Mouse (Mus musculus): ENCODE results near the gene Rpl5. TPM values are rescaled to one million over a fixed set of nuclear protein-coding genes. Genes with fewer than 3 reads are reported as not detected.
A peak's percentile ranks its signal among the peaks of the same experiment; 100 is the strongest.

Gene Rpl5
- 70.5 and 71.9 TPM in 2 replicates for polyA plus RNA-seq (2016; fragmentation: Nextera tagmentation; extraction: Ambion mirVana)

GRCm38 (mm10) chr5:107900206-107901013 is at the start of gene Rpl5:
TSS of gene Rpl5 (plus strand) at chr5:107900502.
- Histone ChIP-seq H3K27me3 (no peaks in the 10 kb centered on the region), H3K9me3 (no peaks in the 10 kb centered on the region), H3K4me1 (peaks cover 5% of the 10 kb centered on the region; the same call in 1 of the 2 replicates), H3K9ac (peak within 1 kb of the TSS; percentile 98), H3K4me3 (peak within 1 kb of the TSS; percentile 99), H3K4me2 (replicated peaks) (peak within 1 kb of the TSS; percentile 78), H3K27ac (peak within 1 kb of the TSS; percentile 88), H3K36me3 (peaks cover 30% of the 10 kb centered on the region)
- 4% methylated on average over 65 of the region's 66 CpGs for WGBS
- peak; percentile 91 for ATAC-seq (ENCODE audit: insufficient number of reproducible peaks, insufficient read depth, low FRiP score, low TSS enrichment)

- Histone ChIP-seq H3K27me3 (no peaks in the 10 kb centered on the region), H3K4me1 (peaks cover 7% of the 10 kb centered on the region; the same call in 1 of the 2 replicates), H3K4me3 (no peak overlapping the region), H3K27ac (no peak overlapping the region), H3K4me2 (replicated peaks) (no peak overlapping the region), H3K9me3 (no peaks in the 10 kb centered on the region), H3K9ac (no peak overlapping the region), H3K36me3 (no peaks in the 10 kb centered on the region)
- ATAC-seq (ENCODE audit: insufficient number of reproducible peaks, insufficient read depth, low FRiP score, low TSS enrichment): no peak
- WGBS: 27% methylated on average over 6 of the region's 6 CpGs
Measured at GRCm38 (mm10) chr5:107853807-107854206, 46.5 kb upstream of the Rpl5 start.

DNA sequence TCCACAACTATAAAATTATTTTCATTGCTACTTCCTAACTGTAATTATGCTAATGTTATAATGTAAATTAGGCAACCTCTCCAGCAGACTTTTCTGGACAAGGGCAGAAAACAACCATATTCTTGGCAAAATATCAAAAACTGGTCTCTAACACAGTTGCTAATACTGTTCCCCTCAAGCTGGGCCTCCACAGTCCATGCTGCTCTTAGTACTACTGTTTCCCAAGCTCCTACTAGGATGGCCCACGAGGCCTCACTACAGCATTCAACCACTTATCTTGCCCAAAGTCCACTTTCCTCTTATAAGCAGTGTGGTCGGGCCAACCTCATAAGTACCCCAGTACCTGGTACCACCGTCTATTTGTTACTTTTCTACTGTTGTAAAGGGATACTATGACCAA is 45.7 kb upstream of the Rpl5 start:
- Histone ChIP-seq H3K9me3 (no peaks in the 10 kb centered on the region), H3K27me3 (no peaks in the 10 kb centered on the region), H3K4me1 (peaks cover 7% of the 10 kb centered on the region; the same call in 1 of the 2 replicates), H3K36me3 (no peaks in the 10 kb centered on the region), H3K4me3 (no peak overlapping the region), H3K27ac (no peak overlapping the region), H3K4me2 (replicated peaks) (no peak overlapping the region), H3K9ac (no peak overlapping the region)
- no peak for ATAC-seq (ENCODE audit: insufficient number of reproducible peaks, insufficient read depth, low FRiP score, low TSS enrichment)
- WGBS: 72% methylated on average over 3 of the region's 3 CpGs

DNA sequence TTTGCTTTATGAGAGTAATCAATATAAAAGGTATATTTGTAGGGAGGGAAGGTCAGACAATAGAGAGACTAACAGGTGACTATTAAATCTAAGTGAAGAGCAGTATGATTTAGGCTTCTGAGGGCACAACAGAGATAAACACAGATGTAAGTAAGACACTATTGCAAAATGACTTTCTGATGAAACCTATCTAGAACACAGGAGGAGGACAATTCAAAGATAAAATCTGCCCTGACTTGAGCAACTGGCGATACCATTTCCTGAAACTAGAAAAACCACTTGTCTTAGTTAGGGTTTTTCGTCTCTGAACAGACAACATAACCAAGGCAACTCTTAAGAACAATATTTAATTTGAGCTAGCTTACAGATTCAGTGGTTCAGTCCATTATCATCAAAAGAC is 44.8 kb upstream of the Rpl5 start:
- H3K9ac ChIP-seq: no peak overlapping the region
- no peaks in the 10 kb centered on the region for H3K9me3 ChIP-seq
- H3K4me2 ChIP-seq (replicated peaks): no peak overlapping the region
- WGBS: 86% methylated on average over 2 of the region's 2 CpGs
- H3K4me1 ChIP-seq: peaks cover 7% of the 10 kb centered on the region; the same call in 1 of the 2 replicates
- H3K36me3 ChIP-seq: no peaks in the 10 kb centered on the region
- H3K27ac ChIP-seq: no peak overlapping the region
- H3K4me3 ChIP-seq: no peak overlapping the region
- H3K27me3 ChIP-seq: no peaks in the 10 kb centered on the region
- no peak for ATAC-seq (ENCODE audit: insufficient number of reproducible peaks, insufficient read depth, low FRiP score, low TSS enrichment)

DNA sequence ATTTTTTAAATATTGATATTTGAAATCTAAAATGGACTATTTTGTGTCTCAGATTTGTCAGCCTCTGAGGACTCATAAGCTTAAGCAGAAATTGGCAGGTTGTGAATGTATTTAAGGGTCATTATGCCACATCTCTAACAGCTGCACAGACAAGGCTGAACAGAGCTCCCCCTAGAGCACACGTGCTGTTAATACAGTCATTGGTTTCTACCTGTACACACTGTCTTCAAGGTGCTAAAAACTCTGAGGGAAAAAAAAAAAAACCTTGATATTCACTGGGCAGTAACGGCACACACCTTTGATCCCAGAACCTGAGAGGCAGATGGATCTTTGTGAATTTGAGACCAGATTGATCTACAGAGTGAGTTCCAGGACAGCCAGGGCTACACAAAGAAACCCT is 41.3 kb upstream of the Rpl5 start:
- ATAC-seq (ENCODE audit: insufficient number of reproducible peaks, insufficient read depth, low FRiP score, low TSS enrichment): no peak
- no peak overlapping the region for H3K4me2 ChIP-seq (replicated peaks)
- H3K4me3 ChIP-seq: no peak overlapping the region
- no peak overlapping the region for H3K9ac ChIP-seq
- no peak overlapping the region for H3K27ac ChIP-seq
- H3K36me3 ChIP-seq: no peaks in the 10 kb centered on the region
- WGBS: 37% methylated on average over 2 of the region's 2 CpGs
- H3K4me1 ChIP-seq: peaks cover 5% of the 10 kb centered on the region; the same call in 1 of the 2 replicates
- H3K9me3 ChIP-seq: no peaks in the 10 kb centered on the region
- no peaks in the 10 kb centered on the region for H3K27me3 ChIP-seq

DNA sequence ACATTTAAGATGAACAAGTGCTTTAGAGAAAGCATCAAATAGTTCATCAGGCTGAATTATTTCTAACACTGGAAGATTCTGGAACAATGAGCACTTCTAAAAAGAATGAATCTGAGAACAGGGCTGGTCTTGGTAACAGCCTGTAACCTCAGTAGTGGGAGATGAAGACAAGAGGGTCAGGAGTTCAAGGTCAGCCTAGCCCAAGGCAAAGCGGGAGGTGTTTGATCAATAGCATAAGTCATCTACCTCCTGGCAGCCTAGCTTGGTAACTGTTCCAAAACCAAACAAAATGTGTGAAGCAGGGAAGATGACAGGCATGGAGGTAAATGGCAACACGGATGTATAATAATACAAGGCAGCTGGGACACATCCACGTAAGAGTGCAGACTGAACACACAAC is 36.3 kb upstream of the Rpl5 start:
- Histone ChIP-seq H3K9me3 (no peaks in the 10 kb centered on the region), H3K9ac (no peak overlapping the region), H3K27me3 (no peaks in the 10 kb centered on the region), H3K4me3 (no peak overlapping the region), H3K4me1 (peaks cover 6% of the 10 kb centered on the region; the same call in 1 of the 2 replicates), H3K36me3 (no peaks in the 10 kb centered on the region), H3K4me2 (replicated peaks) (no peak overlapping the region), H3K27ac (no peak overlapping the region)
- WGBS: 76% methylated on average over 3 of the region's 3 CpGs
- ATAC-seq (ENCODE audit: insufficient number of reproducible peaks, insufficient read depth, low FRiP score, low TSS enrichment): no peak

DNA sequence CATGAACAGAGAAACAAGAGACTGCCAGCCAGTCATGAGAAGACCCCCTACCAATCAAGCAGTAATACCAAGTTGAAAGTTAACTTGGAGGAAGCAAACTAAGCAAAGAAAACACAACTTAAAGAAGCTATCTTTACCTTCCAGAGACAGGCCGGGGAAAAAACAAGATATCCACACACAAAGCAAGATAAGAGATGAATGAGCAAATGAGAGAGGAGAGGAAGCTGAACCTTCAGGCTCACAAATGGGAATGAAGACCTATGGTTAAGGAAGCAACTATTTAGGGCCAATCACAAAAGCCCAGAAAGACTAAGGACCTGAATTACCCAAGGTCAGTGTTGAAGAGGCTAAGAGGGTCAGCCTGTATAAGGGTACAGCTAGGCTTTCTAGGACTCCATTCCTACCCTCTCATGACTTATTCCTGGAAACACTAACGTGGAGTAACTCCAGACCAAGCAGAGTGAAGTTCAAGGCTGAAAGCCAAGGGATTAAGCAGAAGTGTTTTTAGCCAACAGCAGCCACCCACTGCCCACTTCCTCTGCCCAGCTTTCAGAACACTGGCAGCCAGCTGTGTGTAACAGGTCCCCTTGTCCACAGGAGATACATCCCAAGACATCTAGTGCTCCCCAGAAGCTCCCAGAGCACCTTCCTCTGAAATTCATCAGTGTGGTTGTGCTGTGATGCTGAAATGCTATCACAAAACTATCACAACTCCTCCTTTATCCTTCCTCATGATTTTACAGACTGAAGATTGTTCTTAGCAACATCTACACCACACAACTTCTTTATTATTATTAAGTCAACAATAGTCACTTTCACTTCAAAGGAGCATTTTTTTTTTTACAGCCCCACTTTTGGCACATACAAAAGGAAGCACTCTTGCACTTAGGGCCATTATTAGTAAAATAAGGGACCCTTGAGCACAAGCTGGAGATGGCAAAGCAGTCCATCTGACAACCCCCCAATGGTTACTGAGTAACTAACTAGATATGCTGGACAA is 33.9 kb upstream of the Rpl5 start:
- Histone ChIP-seq H3K9ac (no peak overlapping the region), H3K4me3 (no peak overlapping the region), H3K27me3 (0 out of 2 replicates have a peak, but pooled peaks cover 3% of the 10 kb centered on the region), H3K9me3 (no peaks in the 10 kb centered on the region), H3K4me2 (replicated peaks) (no peak overlapping the region), H3K27ac (no peak overlapping the region), H3K4me1 (peaks cover 6% of the 10 kb centered on the region; the same call in 1 of the 2 replicates), H3K36me3 (no peaks in the 10 kb centered on the region)
- 70% methylated on average over 2 of the region's 2 CpGs for WGBS
- no peak for ATAC-seq (ENCODE audit: insufficient number of reproducible peaks, insufficient read depth, low FRiP score, low TSS enrichment)

DNA sequence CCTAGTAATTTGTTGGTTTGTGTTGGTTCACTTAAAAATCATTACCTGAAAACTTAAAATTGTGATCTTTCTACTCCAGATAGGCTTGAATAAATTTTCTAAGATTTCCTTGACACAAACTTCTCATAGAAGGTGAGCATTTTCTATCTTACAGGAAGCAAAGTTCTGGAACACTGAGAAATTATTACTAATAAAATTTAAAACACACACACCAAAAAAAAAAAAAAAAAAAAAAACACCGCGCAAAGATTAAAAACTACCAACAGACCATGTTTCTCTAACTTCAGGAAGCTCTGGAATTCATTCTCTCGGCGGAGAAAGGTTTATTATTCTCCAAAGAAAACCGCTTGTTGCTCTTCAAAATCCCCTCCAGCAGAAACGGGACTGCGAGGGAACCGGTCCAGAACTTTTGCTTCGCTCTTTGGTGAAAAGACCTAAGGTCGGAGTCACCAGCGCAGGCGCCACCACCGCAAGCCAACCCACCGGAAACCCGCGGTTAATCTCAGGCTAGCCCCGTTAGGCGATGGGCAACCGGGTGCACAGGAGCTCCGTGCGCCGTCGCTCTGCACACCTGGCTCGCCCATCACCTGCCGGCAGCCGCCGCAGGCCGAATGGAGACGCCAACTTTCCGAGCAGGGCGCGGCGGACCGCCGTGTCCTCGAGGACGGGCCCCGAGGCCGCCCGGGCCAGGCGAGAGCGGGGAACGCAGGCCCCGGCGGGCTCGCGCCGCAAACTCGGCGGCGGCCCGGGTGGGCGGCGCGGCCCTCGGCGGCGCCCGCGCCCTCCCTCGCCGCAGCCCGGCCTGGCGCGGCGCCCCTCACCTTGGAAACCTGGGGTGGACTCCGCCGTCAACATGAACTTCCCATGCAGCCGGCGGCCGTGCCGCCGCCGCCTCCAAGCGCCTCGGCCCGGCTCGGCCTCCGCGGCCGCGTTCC is 32.1 kb upstream of the Rpl5 start:
- WGBS: under 1% methylated on average over 81 of the region's 82 CpGs
- H3K4me2 ChIP-seq (replicated peaks): peak overlapping the region; percentile 53
- no peaks in the 10 kb centered on the region for H3K36me3 ChIP-seq
- ATAC-seq (ENCODE audit: insufficient number of reproducible peaks, insufficient read depth, low FRiP score, low TSS enrichment): peak; percentile 36
- no peaks in the 10 kb centered on the region for H3K9me3 ChIP-seq
- H3K9ac ChIP-seq: peak overlapping the region; percentile 86
- peak overlapping the region; percentile 88 for H3K4me3 ChIP-seq
- peak overlapping the region; percentile 98 for H3K27ac ChIP-seq
- 0 out of 2 replicates have a peak, but pooled peaks cover 3% of the 10 kb centered on the region for H3K27me3 ChIP-seq
- peaks cover 6% of the 10 kb centered on the region; the same call in 1 of the 2 replicates for H3K4me1 ChIP-seq

- Histone ChIP-seq H3K27ac (peak overlapping the region; percentile 98), H3K4me3 (peak overlapping the region; percentile 88), H3K4me1 (peaks cover 6% of the 10 kb centered on the region; the same call in 1 of the 2 replicates), H3K9me3 (no peaks in the 10 kb centered on the region), H3K4me2 (replicated peaks) (peak overlapping the region; percentile 53), H3K36me3 (no peaks in the 10 kb centered on the region), H3K27me3 (0 out of 2 replicates have a peak, but pooled peaks cover 3% of the 10 kb centered on the region), H3K9ac (peak overlapping the region; percentile 86)
- peak; percentile 100 for ATAC-seq (ENCODE audit: insufficient number of reproducible peaks, insufficient read depth, low FRiP score, low TSS enrichment)
- WGBS: under 1% methylated on average over 58 of the region's 58 CpGs
Measured at GRCm38 (mm10) chr5:107868905-107869424, 31.3 kb upstream of the Rpl5 start.

DNA sequence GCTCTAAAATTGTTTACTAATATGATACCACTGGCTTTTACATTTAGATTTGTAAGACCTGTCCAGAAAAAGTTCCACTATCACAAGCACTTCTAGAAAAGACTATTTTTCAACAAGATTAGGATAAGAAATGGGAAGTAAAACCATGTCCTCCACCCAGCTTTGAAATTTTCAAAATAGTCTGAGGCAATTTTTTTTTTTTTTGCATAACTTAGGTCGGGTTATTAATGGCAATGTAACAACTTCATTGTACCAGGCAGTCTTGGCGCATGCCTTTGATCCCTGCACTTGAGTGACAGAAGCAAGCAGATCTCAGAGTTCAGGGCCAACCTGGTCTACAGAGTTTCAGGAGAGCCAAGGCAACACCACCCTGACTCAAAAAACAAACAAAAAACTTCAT is 30.6 kb upstream of the Rpl5 start:
- Histone ChIP-seq H3K4me1 (peaks cover 6% of the 10 kb centered on the region; the same call in 1 of the 2 replicates), H3K9me3 (no peaks in the 10 kb centered on the region), H3K27me3 (0 out of 2 replicates have a peak, but pooled peaks cover 3% of the 10 kb centered on the region), H3K36me3 (no peaks in the 10 kb centered on the region), H3K4me2 (replicated peaks) (no peak overlapping the region), H3K9ac (no peak overlapping the region), H3K4me3 (no peak overlapping the region), H3K27ac (no peak overlapping the region)
- ATAC-seq (ENCODE audit: insufficient number of reproducible peaks, insufficient read depth, low FRiP score, low TSS enrichment): no peak
- 65% methylated on average over 2 of the region's 2 CpGs for WGBS

All from embryonic facial prominence, embryonic 12.5 days (tissue).